Mouse (Mus musculus) lung, adult 2 months (tissue): Measurements from ENCODE around the gene Pitpnm3. TPM values are rescaled to one million over a fixed set of nuclear protein-coding genes. Genes with fewer than 3 reads are reported as not detected.

ENCODE experiments used
- DNase-seq: peaks from one replicate; pipeline ENCODE4 v3.0.0; 2022
- H3K4me1 ChIP-seq: fragments of 200-500 bp; 2 replicates; pipeline ENCODE4 v1.6.1; 2011; ENCODE audit warnings: low read length; ENCODE audit not compliant: control insufficient read depth, insufficient read depth
- H3K4me3 ChIP-seq: fragments of 200-500 bp; replicated peaks from 2 replicates; pipeline ENCODE3; 2011; ENCODE audit warnings: low read depth, mild to moderate bottlenecking, control low read depth, low read length; ENCODE audit errors: extremely low read depth
- CTCF ChIP-seq: fragments of 200-500 bp; IDR thresholded peaks from 2 replicates; pipeline ENCODE4 v1.5.1; 2011; ENCODE audit warnings: mild to moderate bottlenecking, low read length, control low read depth; ENCODE audit not compliant: insufficient read depth
- POLR2A ChIP-seq: fragments of 200-500 bp; IDR thresholded peaks from 2 replicates; pipeline ENCODE4 v1.6.1; 2011; ENCODE audit warnings: low read depth, mild to moderate bottlenecking, control low read depth, low read length, borderline replicate concordance; ENCODE audit errors: extremely low read depth
- WGBS: fragments of 180-500 bp; shearing (Covaris S2); methylation state at CpG from one replicate; pipeline ENCODE4 v1.1.7; 2018; 5-methylcytosine and 5-hydroxymethylcytosine counted together
- polyA plus RNA-seq: library from polyadenylated mRNA; depleted of rRNA; stranded (reverse); fragments of >200 nt; gene quantifications from 2 replicates; pipeline ENCODE4 v1.2.3, GENCODE M21; 2012

The Pitpnm3 gene
- polyA plus RNA-seq, 1 experiment: 30.0 TPM

- Histone ChIP-seq H3K4me3 (no peak overlapping the region), H3K4me1 (peaks cover 39% of the 10 kb centered on the region)
- DNase-seq: no peak
- WGBS: 45% methylated on average over 8 of the region's 8 CpGs
- no peak for TF ChIP-seq CTCF
- no peak for TF ChIP-seq POLR2A
These were observed 6.3 kb downstream of the Pitpnm3 start for GRCm38 (mm10) chr11:72129032-72129894.

GRCm38 (mm10) chr11:72127450-72128189 lies 8.0 kb downstream of the Pitpnm3 start:
- 77% methylated on average over 5 of the region's 5 CpGs for WGBS
- TF ChIP-seq POLR2A (no peak), CTCF (no peak)

GRCm38 (mm10) chr11:72125781-72126180 lies 9.8 kb downstream of the Pitpnm3 start:
- peaks cover 15% of the 10 kb centered on the region for H3K4me1 ChIP-seq
- H3K4me3 ChIP-seq: no peak overlapping the region
- DNase-seq: no peak
- WGBS: 72% methylated on average over 3 of the region's 3 CpGs
- no peak for TF ChIP-seq POLR2A
- TF ChIP-seq CTCF: no peak

More at GRCm38 (mm10) chr11:72127450-72128189, 8.0 kb downstream of the Pitpnm3 start:
- DNase-seq: no peak
- no peak overlapping the region for H3K4me3 ChIP-seq
- H3K4me1 ChIP-seq: peaks cover 30% of the 10 kb centered on the region

GRCm38 (mm10) chr11:72123531-72123930 lies 12.0 kb downstream of the Pitpnm3 start:
- no peak for TF ChIP-seq POLR2A
- TF ChIP-seq CTCF: no peak
- Histone ChIP-seq H3K4me1 (no peaks in the 10 kb centered on the region; the same call in 1 of the 2 replicates), H3K4me3 (no peak overlapping the region)
- 70% methylated on average over 4 of the region's 4 CpGs for WGBS
- DNase-seq: no peak

- WGBS: 83% methylated on average over 6 of the region's 6 CpGs
- no peaks in the 10 kb centered on the region for H3K4me1 ChIP-seq
- TF ChIP-seq CTCF (peak; percentile 26; the same call in 1 of the 2 replicates), POLR2A (no peak)
- DNase-seq: no peak
- no peak overlapping the region for H3K4me3 ChIP-seq
These were observed 15.2 kb downstream of the Pitpnm3 start for GRCm38 (mm10) chr11:72120354-72120753.

GRCm38 (mm10) chr11:72118630-72119029 lies 16.9 kb downstream of the Pitpnm3 start:
- TF ChIP-seq POLR2A (no peak), CTCF (no peak)
- no peak for DNase-seq
- 80% methylated on average over 3 of the region's 3 CpGs for WGBS
- Histone ChIP-seq H3K4me1 (no peaks in the 10 kb centered on the region), H3K4me3 (no peak overlapping the region)

- 52% methylated on average over 4 of the region's 4 CpGs for WGBS
- no peak overlapping the region for H3K4me3 ChIP-seq
- TF ChIP-seq POLR2A (no peak), CTCF (no peak)
These were observed 22.3 kb downstream of the Pitpnm3 start for GRCm38 (mm10) chr11:72113296-72113695.

GRCm38 (mm10) chr11:72110726-72111125 lies 24.9 kb downstream of the Pitpnm3 start:
- DNase-seq: no peak
- Histone ChIP-seq H3K4me3 (no peak overlapping the region), H3K4me1 (no peaks in the 10 kb centered on the region)
- TF ChIP-seq CTCF (no peak), POLR2A (no peak)
- WGBS: 62% methylated on average over 3 of the region's 3 CpGs

More at GRCm38 (mm10) chr11:72113296-72113695, 22.3 kb downstream of the Pitpnm3 start:
- no peak for DNase-seq
- H3K4me1 ChIP-seq: no peaks in the 10 kb centered on the region

- 72% methylated on average over 8 of the region's 8 CpGs for WGBS
- DNase-seq: no peak
- TF ChIP-seq CTCF: no peak
- no peak for TF ChIP-seq POLR2A
These were observed 31.4 kb downstream of the Pitpnm3 start for GRCm38 (mm10) chr11:72104223-72104622.

GRCm38 (mm10) chr11:72103530-72103929 lies 32.0 kb downstream of the Pitpnm3 start:
- no peak for TF ChIP-seq CTCF
- no peak for TF ChIP-seq POLR2A
- DNase-seq: no peak
- H3K4me3 ChIP-seq: no peak overlapping the region
- no peaks in the 10 kb centered on the region for H3K4me1 ChIP-seq
- 54% methylated on average over 7 of the region's 7 CpGs for WGBS

More at GRCm38 (mm10) chr11:72104223-72104622, 31.4 kb downstream of the Pitpnm3 start:
- no peaks in the 10 kb centered on the region for H3K4me1 ChIP-seq
- H3K4me3 ChIP-seq: no peak overlapping the region
